Mouse (Mus musculus) gastrocnemius, adult 2 months (tissue): ENCODE measurements around the gene Crlf2. TPM values are rescaled to one million over a fixed set of nuclear protein-coding genes. Genes with fewer than 3 reads are reported as not detected.

Experiments
- DNase-seq: peaks from one replicate; pipeline ENCODE4 v3.0.0; 2022
- H3K27ac ChIP-seq: fragments of 200-600 bp; 2 replicates; pipeline ENCODE4 v1.8.1; 2022; ENCODE audit warnings: mild to moderate bottlenecking
- H3K4me3 ChIP-seq: fragments of 200-600 bp; 2 replicates; pipeline ENCODE4 v1.8.1; 2022; ENCODE audit warnings: mild to moderate bottlenecking, moderate library complexity
- CTCF ChIP-seq: fragments of 200-600 bp; IDR thresholded peaks from 2 replicates; pipeline ENCODE4 v1.8.1; 2022; ENCODE audit warnings: antibody characterized with exemption, mild to moderate bottlenecking, moderate library complexity
- intact Hi-C: fragments of 180-260 bp; cut with DNase I; formaldehyde crosslinking; loops from one replicate; pipeline ENCODE4 v1.15.1; 2025
- long read RNA-seq, 2 experiments: library from polyadenylated mRNA; stranded (forward); transcript quantifications; one replicate each; pipeline ENCODE4 v2.0.0; 2021
- total RNA-seq, 2 experiments: library from RNA; stranded (reverse); gene quantifications; 2 replicates each; pipeline ENCODE4 v1.2.3; 2021

Gene Crlf2
- 1 to 10 TPM; 2.0 to 3.4 TPM for total RNA-seq
- long read RNA-seq, experiment 1, partial matches to known transcripts: 1 of 5 reads
- long read RNA-seq, experiment 1, other reads (novel, unspliced or antisense): 0 of 5 reads
- long read RNA-seq, experiment 2, partial matches to known transcripts: 0 of 2 reads
- long read RNA-seq, experiment 2, other reads (novel, unspliced or antisense): 2 of 2 reads

GRCm38 (mm10) chr5:109558404-109559160 lies at the start of gene Crlf2:
TSS of gene Crlf2 (minus strand) at chr5:109558993.
- DNase-seq: peak; percentile 87
- intact Hi-C loops: loop anchor here (10.0 kb wide), 1 partner anchor 546 kb away; the partner anchor contains the start of gene Gtpbp6
- H3K27ac ChIP-seq: peak within 1 kb of the TSS; percentile 92
- no peak for TF ChIP-seq CTCF
- H3K4me3 ChIP-seq: peak within 1 kb of the TSS; percentile 90

GRCm38 (mm10) chr5:109602585-109602984 lies 43.8 kb upstream of the Crlf2 start:
- intact Hi-C loops: no loop called here
- no peak overlapping the region for H3K27ac ChIP-seq
- no peak for DNase-seq
- H3K4me3 ChIP-seq: no peak overlapping the region
- TF ChIP-seq CTCF: peak; percentile 38

- intact Hi-C loops: no loop called here
- no peak overlapping the region for H3K4me3 ChIP-seq
- H3K27ac ChIP-seq: no peak overlapping the region
- no peak for DNase-seq
- peak; percentile 39 for TF ChIP-seq CTCF
Measured at GRCm38 (mm10) chr5:109601080-109601479, 42.3 kb upstream of the Crlf2 start.

GRCm38 (mm10) chr5:109598876-109599275 lies 40.1 kb upstream of the Crlf2 start:
- no peak for DNase-seq
- TF ChIP-seq CTCF: no peak
- Histone ChIP-seq H3K4me3 (no peak overlapping the region), H3K27ac (no peak overlapping the region)
- intact Hi-C loops: no loop called here

- intact Hi-C loops: no loop called here
- H3K4me3 ChIP-seq: no peak overlapping the region
- DNase-seq: no peak
- no peak overlapping the region for H3K27ac ChIP-seq
- TF ChIP-seq CTCF: peak; percentile 67
Measured at GRCm38 (mm10) chr5:109596647-109597046, 37.9 kb upstream of the Crlf2 start.

GRCm38 (mm10) chr5:109562829-109563228 lies 4.0 kb upstream of the Crlf2 start:
- no peak for TF ChIP-seq CTCF
- H3K27ac ChIP-seq: no peak overlapping the region
- DNase-seq: no peak
- intact Hi-C loops: no loop called here
- H3K4me3 ChIP-seq: no peak overlapping the region

GRCm38 (mm10) chr5:109559191-109559590 lies 398 bp upstream of the Crlf2 start:
- no peak for DNase-seq
- Histone ChIP-seq H3K4me3 (peak overlapping the region; percentile 90), H3K27ac (peak overlapping the region; percentile 92; the same call in 1 of the 2 replicates)
- intact Hi-C loops: loop anchor here (10.0 kb wide), 1 partner anchor 546 kb away; the partner anchor contains the start of gene Gtpbp6
- TF ChIP-seq CTCF: no peak

GRCm38 (mm10) chr5:109558123-109558403 lies 730 bp downstream of the Crlf2 start:
- DNase-seq: no peak
- intact Hi-C loops: loop anchor here (10.0 kb wide), 1 partner anchor 547 kb away; the partner anchor contains the start of gene Gtpbp6
- H3K4me3 ChIP-seq: peak overlapping the region; percentile 90
- peak overlapping the region; percentile 92 for H3K27ac ChIP-seq
- no peak for TF ChIP-seq CTCF

GRCm38 (mm10) chr5:109557321-109558122 lies 1.3 kb downstream of the Crlf2 start:
- H3K4me3 ChIP-seq: peak overlapping the region; percentile 90
- peak overlapping the region; percentile 92 for H3K27ac ChIP-seq
- peak; percentile 94 for DNase-seq
- intact Hi-C loops: loop anchor here (10.0 kb wide), 1 partner anchor 547 kb away; the partner anchor contains the start of gene Gtpbp6
- no peak for TF ChIP-seq CTCF

GRCm38 (mm10) chr5:109556591-109557320 lies 2.0 kb downstream of the Crlf2 start:
- Histone ChIP-seq H3K27ac (peak overlapping the region; percentile 92), H3K4me3 (peak overlapping the region; percentile 90)
- no peak for TF ChIP-seq CTCF
- peak; percentile 89 for DNase-seq
- intact Hi-C loops: loop anchor here (10.0 kb wide), 1 partner anchor 548 kb away; the partner anchor contains the start of gene Gtpbp6

- TF ChIP-seq CTCF: no peak
- H3K27ac ChIP-seq: peak overlapping the region; percentile 92
- peak overlapping the region; percentile 90 for H3K4me3 ChIP-seq
- intact Hi-C loops: loop anchor here (10.0 kb wide), 1 partner anchor 549 kb away; the partner anchor contains the start of gene Gtpbp6
- DNase-seq: peak; percentile 44
Measured at GRCm38 (mm10) chr5:109555676-109556571, 2.9 kb downstream of the Crlf2 start.
